Mouse (Mus musculus) embryonic facial prominence, embryonic 11.5 days (tissue): ENCODE results near the gene Actbl2. TPM values are rescaled to one million over a fixed set of nuclear protein-coding genes. Genes with fewer than 3 reads are reported as not detected.

Experiments
- ATAC-seq: fragments of 200-750 bp; cut with Nextera tagmentation; replicated peaks from 2 replicates; pipeline ENCODE4 v1.8.0; 2017; ENCODE audit warnings: low read depth; ENCODE audit not compliant: insufficient number of reproducible peaks, low FRiP score, low TSS enrichment
- DNase-seq: peaks from one replicate; pipeline ENCODE4 v3.0.0-alpha.2; 2015; ENCODE audit warnings: low spot score
- H3K27ac ChIP-seq: fragments of 300-500 bp; sonication (generic); replicated peaks from 2 replicates; pipeline ENCODE4 v1.5.1; 2014; ENCODE audit warnings: mild to moderate bottlenecking, low read depth, low read length, control low read depth
- H3K27me3 ChIP-seq: fragments of 300-500 bp; sonication (generic); 2 replicates; pipeline ENCODE4 v1.6.1; 2014; ENCODE audit warnings: mild to moderate bottlenecking, low read length, moderate library complexity, mixed read lengths; ENCODE audit not compliant: control insufficient read depth, insufficient read depth
- H3K36me3 ChIP-seq: fragments of 300-500 bp; sonication (generic); replicated peaks from 2 replicates; pipeline ENCODE4 v1.6.1; 2014; ENCODE audit warnings: low read depth, mild to moderate bottlenecking, low read length, moderate library complexity, mixed read lengths; ENCODE audit not compliant: control insufficient read depth, insufficient read depth
- H3K4me1 ChIP-seq: fragments of 300-500 bp; sonication (generic); 2 replicates; pipeline ENCODE4 v1.6.1; 2014; ENCODE audit warnings: low read length, mixed read lengths; ENCODE audit not compliant: control insufficient read depth, insufficient read depth
- H3K4me2 ChIP-seq: fragments of 300-500 bp; sonication (generic); 2 replicates; pipeline ENCODE4 v1.6.1; 2014; ENCODE audit warnings: low read depth, mild to moderate bottlenecking, control low read depth, low read length, moderate library complexity
- H3K4me3 ChIP-seq: fragments of 300-500 bp; sonication (generic); 2 replicates; pipeline ENCODE4 v1.5.1; 2014; ENCODE audit warnings: low read depth, low read length, control low read depth
- H3K9ac ChIP-seq: fragments of 300-500 bp; sonication (generic); replicated peaks from 2 replicates; pipeline ENCODE4 v1.6.1; 2014; ENCODE audit warnings: mild to moderate bottlenecking, control low read depth, low read length
- H3K9me3 ChIP-seq: fragments of 300-500 bp; sonication (generic); replicated peaks from 2 replicates; pipeline ENCODE4 v1.6.1; 2016; ENCODE audit warnings: mild to moderate bottlenecking, low read length, inconsistent platforms, mixed read lengths; ENCODE audit not compliant: control insufficient read depth
- WGBS: fragments of 180-500 bp; shearing (Covaris S2); extraction: QIAGEN DNeasy Blood & Tissue Kit; methylation state at CpG from one replicate; pipeline ENCODE4 v1.1.7; 2014; 5-methylcytosine and 5-hydroxymethylcytosine counted together
- polyA plus RNA-seq: library from polyadenylated mRNA; unstranded; fragments of >200 nt; fragmentation: Nextera tagmentation; extraction: Ambion mirVana; gene quantifications from 2 replicates; pipeline ENCODE4 v1.2.1, GENCODE M21; 2014

Actbl2 gene
- polyA plus RNA-seq, result not detected in 2 replicates

- no peak within 1 kb of the TSS for H3K4me3 ChIP-seq
- H3K4me2 ChIP-seq, result no peak within 1 kb of the TSS
- ATAC-seq (no peak), DNase-seq (no peak)
- WGBS, result 90% methylated on average over 5 of the region's 5 CpGs
- no peaks in the 10 kb centered on the region for H3K4me1 ChIP-seq
- no peaks in the 10 kb centered on the region for H3K9me3 ChIP-seq
- H3K27me3 ChIP-seq, result no peaks in the 10 kb centered on the region
- H3K9ac ChIP-seq, result no peak within 1 kb of the TSS
- no peaks in the 10 kb centered on the region for H3K36me3 ChIP-seq
- H3K27ac ChIP-seq, result no peak within 1 kb of the TSS
Observed at GRCm38 (mm10) chr13:111254713-111255112, at the start of gene Actbl2. Actbl2 (plus strand) TSS chr13:111255013.

GRCm38 (mm10) chr13:111210649-111211378 lies 44.0 kb upstream of the Actbl2 start:
- DNase-seq (peak; percentile 71), ATAC-seq (peak; percentile 82; the same call in 1 of the 2 replicates)
- peak overlapping the region; percentile 22 for H3K27ac ChIP-seq
- H3K4me1 ChIP-seq, result no peaks in the 10 kb centered on the region
- 0 out of 2 replicates have a peak overlapping the region, but pooled peaks have one; percentile 4 for H3K9ac ChIP-seq
- H3K9me3 ChIP-seq, result no peaks in the 10 kb centered on the region
- H3K27me3 ChIP-seq, result no peaks in the 10 kb centered on the region
- H3K4me2 ChIP-seq, result no peak overlapping the region
- no peak overlapping the region for H3K4me3 ChIP-seq
- no peaks in the 10 kb centered on the region for H3K36me3 ChIP-seq
- WGBS, result 27% methylated on average over 8 of the region's 8 CpGs

- Histone ChIP-seq H3K9ac (no peak overlapping the region), H3K4me3 (no peak overlapping the region), H3K27ac (no peak overlapping the region), H3K4me1 (no peaks in the 10 kb centered on the region; the same call in 1 of the 2 replicates), H3K27me3 (no peaks in the 10 kb centered on the region), H3K36me3 (no peaks in the 10 kb centered on the region), H3K9me3 (no peaks in the 10 kb centered on the region), H3K4me2 (no peak overlapping the region)
- 0 out of 2 replicates have a peak, but pooled peaks have one; percentile 64 for ATAC-seq
- peak; percentile 64 for DNase-seq
- 19% methylated on average over 5 of the region's 5 CpGs for WGBS
Observed at GRCm38 (mm10) chr13:111228768-111229167, 26.0 kb upstream of the Actbl2 start.

GRCm38 (mm10) chr13:111229541-111229940 lies 25.3 kb upstream of the Actbl2 start:
- no peak overlapping the region for H3K4me2 ChIP-seq
- no peaks in the 10 kb centered on the region for H3K27me3 ChIP-seq
- WGBS, result 71% methylated on average over 6 of the region's 6 CpGs
- DNase-seq (no peak), ATAC-seq (no peak)
- H3K36me3 ChIP-seq, result no peaks in the 10 kb centered on the region
- no peak overlapping the region for H3K27ac ChIP-seq
- no peaks in the 10 kb centered on the region for H3K9me3 ChIP-seq
- no peaks in the 10 kb centered on the region; the same call in 1 of the 2 replicates for H3K4me1 ChIP-seq
- no peak overlapping the region for H3K9ac ChIP-seq
- H3K4me3 ChIP-seq, result no peak overlapping the region

GRCm38 (mm10) chr13:111232416-111232815 lies 22.4 kb upstream of the Actbl2 start:
- DNase-seq (peak; percentile 49), ATAC-seq (no peak)
- Histone ChIP-seq H3K9me3 (no peaks in the 10 kb centered on the region), H3K4me1 (no peaks in the 10 kb centered on the region; the same call in 1 of the 2 replicates), H3K4me2 (no peak overlapping the region), H3K9ac (no peak overlapping the region), H3K27me3 (no peaks in the 10 kb centered on the region), H3K27ac (no peak overlapping the region), H3K36me3 (no peaks in the 10 kb centered on the region), H3K4me3 (no peak overlapping the region)
- 52% methylated on average over 7 of the region's 7 CpGs for WGBS

GRCm38 (mm10) chr13:111233356-111233755 lies 21.5 kb upstream of the Actbl2 start:
- DNase-seq (no peak), ATAC-seq (no peak; the same call in 1 of the 2 replicates)
- WGBS, result 66% methylated on average over 5 of the region's 5 CpGs
- Histone ChIP-seq H3K9ac (no peak overlapping the region), H3K36me3 (no peaks in the 10 kb centered on the region), H3K4me1 (no peaks in the 10 kb centered on the region; the same call in 1 of the 2 replicates), H3K9me3 (no peaks in the 10 kb centered on the region), H3K27ac (no peak overlapping the region), H3K4me2 (no peak overlapping the region), H3K27me3 (no peaks in the 10 kb centered on the region), H3K4me3 (no peak overlapping the region)

- no peaks in the 10 kb centered on the region for H3K36me3 ChIP-seq
- H3K4me1 ChIP-seq, result no peaks in the 10 kb centered on the region; the same call in 1 of the 2 replicates
- H3K9ac ChIP-seq, result no peak overlapping the region
- ATAC-seq, result no peak
- no peak overlapping the region for H3K27ac ChIP-seq
- no peak overlapping the region for H3K4me3 ChIP-seq
- no peak overlapping the region for H3K4me2 ChIP-seq
- H3K27me3 ChIP-seq, result no peaks in the 10 kb centered on the region
- H3K9me3 ChIP-seq, result no peaks in the 10 kb centered on the region
- DNase-seq, result no peak
- 69% methylated on average over 3 of the region's 3 CpGs for WGBS
Observed at GRCm38 (mm10) chr13:111234573-111234972, 20.2 kb upstream of the Actbl2 start.

GRCm38 (mm10) chr13:111235719-111236166 lies 19.1 kb upstream of the Actbl2 start:
- 60% methylated on average over 6 of the region's 6 CpGs for WGBS
- H3K4me3 ChIP-seq, result no peak overlapping the region
- H3K4me2 ChIP-seq, result no peak overlapping the region
- no peak for DNase-seq
- H3K4me1 ChIP-seq, result no peaks in the 10 kb centered on the region; the same call in 1 of the 2 replicates
- no peaks in the 10 kb centered on the region for H3K27me3 ChIP-seq
- peak overlapping the region; percentile 23; the same call in 1 of the 2 replicates for H3K27ac ChIP-seq
- H3K9me3 ChIP-seq, result no peaks in the 10 kb centered on the region; the same call in 1 of the 2 replicates
- H3K9ac ChIP-seq, result no peak overlapping the region
- H3K36me3 ChIP-seq, result no peaks in the 10 kb centered on the region
- ATAC-seq, result 0 out of 2 replicates have a peak, but pooled peaks have one; percentile 15
